8 mouse cellular contexts compared by ENCODE assay signal in the genomic region with DNA sequence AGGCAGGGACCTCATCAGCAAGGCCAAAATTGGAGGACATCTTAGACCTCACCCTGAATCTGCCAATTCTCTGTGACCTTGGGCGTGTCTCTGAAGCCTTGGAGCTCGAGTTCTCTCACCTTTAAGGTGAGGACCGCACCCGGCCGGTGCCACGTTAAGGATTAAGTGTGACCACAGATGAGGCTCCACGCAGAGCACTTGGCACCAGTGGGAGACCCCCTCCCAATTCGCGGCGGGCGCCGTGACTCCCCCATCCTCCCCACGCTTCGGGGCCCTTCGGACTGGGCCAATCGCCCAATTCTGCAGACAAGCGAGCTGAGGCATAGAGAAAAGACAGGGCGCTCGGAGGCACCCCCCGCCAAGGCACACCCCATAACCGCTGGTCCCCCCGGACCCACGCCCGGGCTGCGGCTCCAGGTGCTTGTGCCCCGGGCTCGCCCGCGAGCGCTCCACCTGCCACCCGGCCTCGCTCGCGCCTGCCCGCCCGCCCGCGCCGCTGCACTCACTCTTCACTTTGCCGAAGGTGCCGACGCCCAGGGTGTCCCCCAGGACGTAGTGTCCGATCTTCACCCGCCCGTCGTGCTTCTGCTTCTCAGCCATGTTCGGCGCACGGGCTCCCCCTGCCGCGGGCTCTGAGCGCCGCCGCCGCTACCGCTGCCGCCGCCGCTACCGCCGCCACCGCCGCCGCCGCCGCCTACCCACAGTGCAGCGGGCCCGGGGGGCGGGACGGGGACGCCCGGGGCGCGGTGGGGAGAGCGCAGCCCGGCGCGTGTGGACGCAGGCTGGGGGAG. TPM values are rescaled to one million over a fixed set of nuclear protein-coding genes. Genes with fewer than 3 reads are reported as not detected.
DNase-seq lines count a peak whose midpoint lies in the region; ATAC-seq lines count a peak whose summit lies in the region.

Prkaa2 (minus strand) TSS at position 692 of the 791 bp plus-strand sequence.

- ATAC-seq in CD4-positive, CD25-positive, alpha-beta regulatory T cell, adult 4 months: no peak
- ATAC-seq in forebrain, embryonic 12.5 days (ENCODE audit: low FRiP score): peak; percentile 94
- peak; percentile 90 for ATAC-seq in heart, embryonic 16.5 days (replicated peaks; ENCODE audit: extremely low read depth, insufficient read depth, low FRiP score)
- ATAC-seq in liver, embryonic 13.5 days (ENCODE audit: low read depth): peak; percentile 61

- WGBS in forebrain, embryonic 12.5 days: under 1% methylated on average over 73 of the region's 80 CpGs
- WGBS in heart, embryonic 16.5 days: under 1% methylated on average over 70 of the region's 80 CpGs
- WGBS in liver, embryonic 13.5 days (ENCODE audit: insufficient replicate concordance): 2% methylated on average over 71 of the region's 80 CpGs

- H3K9me3 ChIP-seq in forebrain, embryonic 12.5 days: no peaks in the 10 kb centered on the region
- H3K9me3 ChIP-seq in heart, embryonic 16.5 days (replicated peaks; ENCODE audit: control insufficient read depth, low read length): no peaks in the 10 kb centered on the region
- no peaks in the 10 kb centered on the region for H3K9me3 ChIP-seq in liver, embryonic 13.5 days (replicated peaks)

- peak within 1 kb of the TSS; percentile 39; the same call in 1 of the 2 replicates for H3K27ac ChIP-seq in forebrain, embryonic 12.5 days
- peak within 1 kb of the TSS; percentile 98 for H3K27ac ChIP-seq in heart, embryonic 16.5 days (ENCODE audit: low read length)
- no peak within 1 kb of the TSS for H3K27ac ChIP-seq in liver, embryonic 13.5 days

- peak; percentile 25 for DNase-seq in CD4-positive, CD25-positive, alpha-beta regulatory T cell, adult 2 months (ENCODE audit: low read depth, low spot score)
- peak; percentile 76 to 91 for DNase-seq in kidney, postnatal 25 days
- peak; percentile 5 for DNase-seq in liver, embryonic 13.5 days
- peak; percentile 70 for DNase-seq in neural tube, embryonic 10.5 days (ENCODE audit: extremely low spot score, low spot score)
- DNase-seq in splenic B cell, adult 2 months (ENCODE audit: low read depth, low spot score): peak; percentile 50

- peak within 1 kb of the TSS; percentile 77 for H3K9ac ChIP-seq in forebrain, embryonic 12.5 days
- peak within 1 kb of the TSS; percentile 97 for H3K9ac ChIP-seq in heart, embryonic 16.5 days (ENCODE audit: low read length)
- H3K9ac ChIP-seq in liver, embryonic 13.5 days: peak within 1 kb of the TSS; percentile 50

- H3K4me1 ChIP-seq in forebrain, embryonic 12.5 days: peaks cover 14% of the 10 kb centered on the region
- peaks cover 13% of the 10 kb centered on the region; the same call in 1 of the 2 replicates for H3K4me1 ChIP-seq in heart, embryonic 16.5 days (ENCODE audit: control insufficient read depth, insufficient read depth, low read length)
- 0 out of 2 replicates have a peak, but pooled peaks cover 6% of the 10 kb centered on the region for H3K4me1 ChIP-seq in liver, embryonic 13.5 days (replicated peaks)

- peaks cover 12% of the 10 kb centered on the region; the same call in 1 of the 2 replicates for H3K27me3 ChIP-seq in forebrain, embryonic 12.5 days
- H3K27me3 ChIP-seq in heart, embryonic 16.5 days (ENCODE audit: control insufficient read depth, insufficient read depth, low read length): no peaks in the 10 kb centered on the region
- peaks cover 41% of the 10 kb centered on the region for H3K27me3 ChIP-seq in liver, embryonic 13.5 days
- H3K27me3 ChIP-seq in splenic B cell, adult 2 months (ENCODE audit: control insufficient read depth, insufficient read depth, low read length, poor library complexity, severe bottlenecking): peaks cover 2% of the 10 kb centered on the region

- no peaks in the 10 kb centered on the region for H3K36me3 ChIP-seq in forebrain, embryonic 12.5 days (replicated peaks)
- no peaks in the 10 kb centered on the region for H3K36me3 ChIP-seq in heart, embryonic 16.5 days (ENCODE audit: control insufficient read depth, insufficient read depth)
- H3K36me3 ChIP-seq in liver, embryonic 13.5 days: no peaks in the 10 kb centered on the region
- no peaks in the 10 kb centered on the region for H3K36me3 ChIP-seq in splenic B cell, adult 2 months (ENCODE audit: control insufficient read depth, insufficient read depth, low read length, poor library complexity, severe bottlenecking)

- H3K4me2 ChIP-seq in forebrain, embryonic 12.5 days: peak within 1 kb of the TSS; percentile 87
- H3K4me2 ChIP-seq in heart, embryonic 16.5 days (ENCODE audit: low read depth, low read length): peak within 1 kb of the TSS; percentile 94
- H3K4me2 ChIP-seq in liver, embryonic 13.5 days: peak within 1 kb of the TSS; percentile 68

- H3K4me3 ChIP-seq in forebrain, embryonic 12.5 days (replicated peaks): peak within 1 kb of the TSS; percentile 62
- H3K4me3 ChIP-seq in heart, embryonic 16.5 days (ENCODE audit: low read length): peak within 1 kb of the TSS; percentile 85
- H3K4me3 ChIP-seq in liver, embryonic 13.5 days (replicated peaks): peak within 1 kb of the TSS; percentile 61

RNA-seq across cellular contexts. Expression of gene Prkaa2, which starts in this region (rescaled TPM):
- not detected for polyA plus RNA-seq in CD4-positive, CD25-positive, alpha-beta regulatory T cell, adult 4 months (2017; shearing (Covaris generic))
- polyA plus RNA-seq in forebrain, embryonic 12.5 days (2016; fragmentation: Nextera tagmentation; extraction: Ambion mirVana): 5.5 and 6.3 TPM in 2 replicates
- 45.3 and 49.7 TPM in 2 replicates for polyA plus RNA-seq in heart, embryonic 16.5 days (2015; fragmentation: Nextera tagmentation; extraction: Ambion mirVana)
- polyA plus RNA-seq in liver, embryonic 13.5 days (2015; fragmentation: Nextera tagmentation; extraction: Ambion mirVana): 0.22 and 0.37 TPM in 2 replicates

Comparison
In these comparisons a context has a peak if more than half of its experiments do, and no peak if none do; other contexts are left out.
1. Peak in DNase-seq, ATAC-seq, H3K4me3 ChIP-seq, H3K9ac ChIP-seq and H3K4me2 ChIP-seq in liver, embryonic 13.5 days; RNA of the gene not detected or under 1 TPM.
2. DNase-seq: peak in every context shown above with its lines; median percentile 84 in kidney, postnatal 25 days; 70 in neural tube, embryonic 10.5 days; 50 in splenic B cell, adult 2 months; 25 in CD4-positive, CD25-positive, alpha-beta regulatory T cell, adult 2 months; 5 in liver, embryonic 13.5 days.